Mouse (Mus musculus) G1E-ER4 (cell line): ENCODE data around the gene 1700021F07Rik. TPM values are rescaled to one million over a fixed set of nuclear protein-coding genes. Genes with fewer than 3 reads are reported as not detected.

ENCODE experiments used
- GATA1 ChIP-seq: IDR thresholded peaks from one replicate; pipeline ENCODE4 v1.8.0; 2012; ENCODE audit warnings: low read length, inconsistent platforms
- polyA plus RNA-seq: library from polyadenylated mRNA; stranded (reverse); fragments of >175 nt; gene quantifications from 2 replicates; pipeline ENCODE4 v1.2.3, GENCODE M21; 2012

The 1700021F07Rik gene
- not detected in 2 replicates for polyA plus RNA-seq

DNA sequence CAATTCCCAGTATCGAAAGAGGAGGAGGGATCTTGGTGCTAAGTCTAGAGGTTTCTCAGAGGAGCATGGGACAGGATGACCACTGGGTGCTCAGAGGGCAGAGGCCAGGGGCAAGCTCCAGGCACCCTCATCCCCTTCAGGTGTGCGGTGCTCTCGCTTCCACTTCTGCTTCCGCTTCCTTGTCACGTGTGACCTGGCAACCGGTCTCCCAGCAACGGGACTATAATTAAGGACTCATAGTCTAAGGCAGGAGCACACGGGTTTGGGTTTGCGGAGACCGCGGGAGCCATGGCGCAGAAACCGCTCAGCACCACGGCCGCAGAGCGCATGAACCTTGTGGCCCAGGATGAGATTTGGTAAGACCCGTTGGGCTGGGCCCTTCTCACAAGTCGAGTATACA is at the start of gene 1700021F07Rik:
TSS of gene 1700021F07Rik (plus strand) at position 211 of the 400 bp plus-strand sequence.
- no peak for TF ChIP-seq GATA1

DNA sequence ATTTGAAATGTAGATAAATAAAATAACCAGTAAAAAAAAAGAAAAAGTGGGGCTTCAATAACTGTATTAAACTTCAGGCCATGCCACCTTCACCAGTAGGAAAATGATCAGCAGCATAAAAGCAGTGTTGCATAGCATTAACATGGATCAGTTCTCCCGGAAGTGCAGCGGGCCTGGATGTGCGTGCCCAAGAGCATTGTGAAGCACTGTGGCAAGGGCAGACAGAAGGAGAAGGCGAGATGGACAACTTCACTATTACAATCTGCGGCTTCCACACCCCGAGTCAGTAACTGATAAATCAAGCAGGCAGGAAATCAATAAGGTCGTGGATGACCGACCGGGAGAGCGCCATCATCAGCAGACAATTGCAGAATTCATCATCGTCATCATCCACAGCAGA is 49.2 kb upstream of the 1700021F07Rik start:
- no peak for TF ChIP-seq GATA1

DNA sequence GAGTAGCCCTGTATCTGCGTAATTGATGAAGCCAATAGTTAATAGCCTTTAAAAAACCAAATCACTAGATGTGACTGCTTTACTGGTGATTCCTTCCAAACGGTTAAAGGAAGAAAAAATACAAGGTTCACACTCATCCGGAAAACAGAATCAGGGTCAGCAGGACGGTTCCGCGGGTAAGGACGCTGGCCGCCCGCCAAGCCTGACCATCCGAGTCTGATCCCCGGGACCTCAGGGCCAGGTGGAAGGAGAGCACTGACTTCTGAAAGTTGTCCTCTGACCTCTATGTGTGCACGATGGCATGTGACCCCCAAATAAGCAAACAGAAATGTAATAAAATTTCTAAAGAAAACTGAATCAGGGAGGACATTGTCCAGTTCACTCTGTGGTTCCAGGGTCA is 43.3 kb upstream of the 1700021F07Rik start:
- TF ChIP-seq GATA1: no peak

DNA sequence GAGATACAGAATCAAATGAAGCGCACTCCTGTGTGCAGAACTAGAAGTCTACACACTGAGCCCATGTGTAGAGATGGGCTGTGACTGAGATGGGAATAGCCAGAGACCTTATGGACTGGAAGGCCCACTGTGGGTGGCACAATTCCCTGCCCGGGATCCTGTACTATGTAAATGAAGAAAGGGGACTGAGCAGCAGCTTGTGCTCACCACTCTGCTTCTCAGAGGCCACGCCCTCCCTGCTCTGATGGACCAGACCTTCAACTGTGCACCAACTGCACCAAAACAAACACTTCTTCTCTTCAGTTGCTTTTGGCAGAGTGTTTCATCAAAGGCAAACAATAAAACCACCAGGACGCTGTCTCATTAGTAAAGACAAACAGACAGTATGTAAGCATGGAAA is 37.9 kb upstream of the 1700021F07Rik start:
- no peak for TF ChIP-seq GATA1

DNA sequence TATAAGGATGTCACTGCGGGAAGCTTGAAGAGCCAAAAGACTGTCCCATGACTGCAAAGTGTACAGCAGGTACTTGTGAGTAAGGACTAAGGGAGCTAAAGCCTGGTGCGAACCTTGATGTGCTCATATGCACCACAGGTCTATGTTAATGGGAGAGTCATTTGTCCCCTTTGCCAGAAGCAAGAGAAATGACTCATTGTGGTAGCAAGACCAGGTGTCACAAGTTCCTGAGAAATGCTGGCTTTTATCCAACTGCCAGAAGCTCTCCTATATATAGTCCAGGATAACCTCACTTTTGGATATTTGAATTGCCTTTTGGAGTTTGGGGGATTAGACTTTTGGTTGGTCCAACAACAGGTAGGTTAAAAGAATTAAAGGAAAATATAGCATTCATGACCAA is 22.8 kb upstream of the 1700021F07Rik start:
- no peak for TF ChIP-seq GATA1

DNA sequence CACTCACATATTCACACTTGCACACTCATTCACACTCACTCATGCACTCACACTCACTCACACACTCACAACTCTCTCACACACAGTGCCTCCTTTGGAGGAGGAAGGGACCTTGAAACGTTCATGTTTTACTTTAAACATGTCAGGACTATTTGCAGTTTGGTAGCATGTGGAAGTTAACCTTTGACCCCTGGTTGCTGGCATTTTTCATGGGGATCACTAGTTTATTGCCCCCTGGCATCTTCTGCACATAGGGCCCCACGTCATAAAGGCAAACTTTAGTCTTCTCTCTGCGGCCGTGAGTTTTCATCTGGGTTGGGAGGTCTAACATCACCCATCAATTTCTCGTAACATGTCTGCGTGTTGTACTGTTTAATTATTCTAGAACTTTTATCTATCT is 8.4 kb upstream of the 1700021F07Rik start:
- no peak for TF ChIP-seq GATA1

DNA sequence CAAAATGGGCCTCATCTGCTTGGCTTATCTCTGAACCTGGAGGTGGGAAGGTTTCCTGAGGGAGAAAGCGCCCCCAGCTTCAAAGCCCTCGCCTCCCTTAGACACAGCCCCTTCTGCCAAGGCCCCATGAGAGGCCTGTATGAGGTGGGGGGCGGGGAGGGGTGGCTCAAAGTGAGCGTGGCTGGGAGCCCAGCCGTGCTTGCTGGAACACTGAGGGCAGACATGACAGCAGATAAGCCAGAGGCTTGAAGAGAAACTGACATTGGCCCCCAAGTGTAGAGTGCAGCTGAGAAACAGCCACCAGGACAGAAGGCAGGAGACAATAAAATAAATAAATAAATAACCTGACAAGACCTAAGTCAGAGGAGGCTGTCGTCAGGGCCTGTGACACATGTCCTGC is 7.2 kb upstream of the 1700021F07Rik start:
- TF ChIP-seq GATA1: no peak

DNA sequence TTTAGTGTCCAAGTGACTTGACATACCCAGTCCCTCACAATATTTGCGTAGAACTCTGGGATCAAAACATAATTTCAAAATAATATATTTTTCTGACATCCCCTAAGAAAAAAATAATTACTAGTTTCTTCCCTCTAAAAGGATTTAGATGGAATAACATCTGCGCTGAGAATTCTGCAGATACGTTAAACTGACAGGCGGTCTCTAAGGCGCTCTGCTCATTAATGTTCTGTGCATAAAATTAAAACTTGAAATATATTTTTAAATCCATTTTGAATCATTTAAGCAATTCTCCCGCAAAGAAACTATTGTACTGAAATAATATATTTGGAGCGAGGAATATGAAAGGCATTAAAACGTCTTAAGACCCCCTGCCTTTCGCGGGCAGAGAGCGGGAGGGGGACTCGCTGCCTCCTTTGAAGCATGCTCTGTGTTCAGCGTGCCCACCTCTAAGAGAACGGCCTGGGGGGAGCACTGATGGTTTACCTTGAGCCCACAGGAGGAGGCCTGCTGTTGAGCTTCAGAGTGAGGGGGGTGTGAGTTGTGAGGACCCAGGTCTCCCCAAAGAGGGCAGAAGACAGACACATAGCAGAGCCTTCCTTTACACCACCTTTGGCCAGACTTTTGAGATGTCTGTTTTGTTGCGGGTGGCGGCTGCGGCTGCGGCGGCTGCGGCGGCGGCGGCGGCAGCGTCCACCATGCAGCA is 6.1 kb upstream of the 1700021F07Rik start:
- TF ChIP-seq GATA1: no peak

DNA sequence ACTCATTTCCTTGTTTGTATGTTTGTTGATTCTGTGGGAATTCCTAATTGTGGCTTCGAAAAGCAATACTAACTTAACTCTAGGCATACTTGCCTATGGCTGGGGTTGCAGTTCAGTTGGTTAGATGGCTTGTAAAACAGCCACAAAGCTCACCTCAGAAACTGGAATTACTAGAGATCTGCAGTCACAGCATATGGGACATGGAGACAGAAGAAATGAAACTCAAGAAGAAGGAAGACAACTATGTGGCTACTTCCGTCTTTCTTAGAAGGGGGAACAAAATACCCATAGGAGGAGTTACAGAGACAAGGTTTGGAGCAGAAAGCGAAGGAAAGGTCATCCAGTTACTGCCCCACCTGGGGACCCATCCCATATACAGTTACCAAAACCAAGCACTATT is 6.1 kb downstream of the 1700021F07Rik start:
- TF ChIP-seq GATA1: no peak

DNA sequence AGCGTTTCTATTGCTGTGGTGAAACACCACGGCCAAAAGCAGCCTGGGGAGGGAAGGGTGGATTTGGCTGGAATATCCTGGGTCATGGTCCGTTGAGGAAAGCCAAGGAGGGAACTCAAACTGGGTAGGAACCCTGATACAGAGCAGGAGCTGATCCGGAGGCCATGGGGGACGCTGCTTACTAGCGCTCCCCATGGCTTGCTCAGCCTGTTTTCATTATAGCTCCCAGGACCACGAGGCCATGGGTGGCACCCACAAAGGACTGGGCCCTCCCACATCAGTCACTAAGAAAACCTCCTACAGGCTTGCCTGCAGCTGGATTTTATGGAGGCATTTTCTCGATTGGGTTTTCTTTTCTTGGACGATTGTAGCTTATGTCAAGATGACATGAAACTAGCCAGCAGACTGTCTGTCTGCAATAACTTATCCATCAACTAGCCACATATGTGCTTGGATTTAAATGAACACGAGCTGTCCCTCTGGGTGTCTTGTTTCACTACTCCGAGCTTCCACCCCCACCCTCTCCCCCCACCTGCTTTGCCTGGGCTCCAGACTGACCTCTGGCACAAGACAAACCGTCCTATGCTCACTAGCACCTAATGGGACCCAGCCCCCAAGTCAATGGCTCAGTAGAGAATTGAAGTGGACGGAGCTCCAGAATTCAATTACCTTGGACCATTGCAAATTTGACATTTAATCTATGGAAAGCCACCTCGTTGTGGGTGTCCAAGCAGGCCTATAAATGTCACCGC is 10.5 kb downstream of the 1700021F07Rik start:
- TF ChIP-seq GATA1: no peak

DNA sequence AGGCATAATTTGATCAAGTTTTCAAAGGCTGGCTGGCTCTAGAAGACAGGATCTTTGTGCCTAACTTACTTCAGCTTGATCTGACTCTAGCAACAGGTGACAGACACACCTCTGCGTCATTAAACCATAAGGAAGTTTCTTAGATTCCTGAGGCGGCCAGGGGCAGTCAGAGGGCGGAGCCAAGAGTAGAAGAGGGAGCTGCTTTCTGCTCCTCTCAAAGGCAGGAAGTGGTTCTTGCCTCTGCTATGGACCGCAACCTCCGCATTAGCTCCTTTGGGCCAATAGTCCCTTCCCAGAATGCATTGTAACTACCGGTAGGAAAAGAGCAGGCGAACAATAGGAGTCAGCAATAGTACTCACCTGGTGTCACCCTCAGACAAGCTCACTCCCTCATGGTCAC is 12.2 kb downstream of the 1700021F07Rik start:
- TF ChIP-seq GATA1: no peak

DNA sequence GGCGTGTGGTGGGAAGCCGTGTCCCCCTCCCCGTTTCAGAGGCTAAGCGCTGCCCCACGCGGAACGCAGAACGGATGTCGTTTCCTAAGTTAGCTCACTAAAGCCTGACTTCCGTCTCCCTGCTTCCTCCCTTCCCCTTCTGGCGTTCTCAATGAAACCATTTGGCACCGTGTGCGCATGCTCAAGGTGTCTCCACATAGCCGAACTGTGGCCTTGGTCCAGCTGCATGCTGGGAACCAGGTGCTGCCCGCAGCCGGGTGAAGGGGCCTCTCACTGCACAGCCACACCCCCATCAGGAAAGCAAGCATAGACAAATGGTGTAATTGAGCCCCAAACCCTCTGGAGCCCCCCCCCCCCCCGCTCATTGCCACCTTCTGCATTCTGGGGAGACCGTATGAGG is 13.0 kb downstream of the 1700021F07Rik start:
- no peak for TF ChIP-seq GATA1

DNA sequence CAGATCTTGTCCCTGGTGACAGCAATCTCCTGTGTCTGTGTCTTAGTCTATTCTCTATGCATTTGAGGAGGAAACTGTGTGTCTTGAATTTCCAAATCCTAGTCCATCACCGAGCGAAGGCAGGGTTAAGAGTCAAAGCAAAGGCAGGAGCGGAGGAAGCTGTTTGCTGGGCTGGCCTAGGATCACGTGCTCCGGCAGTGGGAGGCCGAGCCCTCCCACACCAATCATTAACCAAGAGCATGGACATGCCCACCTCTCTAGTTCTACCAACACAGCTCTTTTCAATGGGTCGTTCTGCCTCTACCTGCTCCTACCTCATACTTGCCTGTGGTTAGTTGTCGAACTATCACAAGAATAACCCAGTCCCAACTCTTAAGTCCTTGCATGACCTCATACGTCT is 13.5 kb downstream of the 1700021F07Rik start:
- no peak for TF ChIP-seq GATA1

DNA sequence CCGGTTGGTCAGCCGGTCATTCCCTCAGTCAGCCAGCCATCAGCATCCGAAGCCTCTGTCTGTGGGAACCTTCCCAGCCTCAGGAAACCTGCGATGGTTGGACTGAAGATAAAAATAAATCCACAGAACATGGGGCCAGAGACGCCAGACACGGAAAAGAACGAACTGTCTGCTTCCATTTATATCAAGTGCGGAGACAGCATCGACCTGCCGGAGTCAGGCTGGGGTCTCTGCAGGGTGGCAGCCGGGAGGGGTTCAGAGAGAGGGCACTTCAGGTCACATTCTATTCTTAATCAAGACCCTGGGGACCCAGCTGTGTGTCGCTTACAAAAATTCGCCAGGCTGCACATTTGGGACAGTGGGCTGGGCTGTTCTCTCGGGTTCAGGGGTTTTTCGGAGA is 17.4 kb downstream of the 1700021F07Rik start:
- TF ChIP-seq GATA1: no peak

DNA sequence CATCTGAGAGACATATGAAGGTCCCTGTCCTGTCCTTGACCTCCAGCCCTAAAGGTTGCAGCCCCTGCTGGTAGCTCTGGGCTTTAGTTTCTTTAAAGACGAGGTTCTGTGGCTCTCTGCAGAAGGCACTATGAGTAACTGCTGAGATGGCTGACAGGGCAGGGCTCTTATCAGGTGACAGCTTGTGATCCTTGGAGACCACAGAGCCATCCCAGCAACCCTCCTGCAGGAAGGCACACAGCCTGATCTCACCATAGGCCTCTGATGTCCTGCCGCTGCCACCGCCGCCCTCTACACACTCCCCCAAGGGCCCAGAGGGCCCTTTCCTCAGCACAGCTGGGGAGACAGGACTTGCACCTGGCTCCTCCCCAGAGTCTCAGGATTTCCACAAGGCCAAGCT is 19.4 kb downstream of the 1700021F07Rik start:
- TF ChIP-seq GATA1: no peak

DNA sequence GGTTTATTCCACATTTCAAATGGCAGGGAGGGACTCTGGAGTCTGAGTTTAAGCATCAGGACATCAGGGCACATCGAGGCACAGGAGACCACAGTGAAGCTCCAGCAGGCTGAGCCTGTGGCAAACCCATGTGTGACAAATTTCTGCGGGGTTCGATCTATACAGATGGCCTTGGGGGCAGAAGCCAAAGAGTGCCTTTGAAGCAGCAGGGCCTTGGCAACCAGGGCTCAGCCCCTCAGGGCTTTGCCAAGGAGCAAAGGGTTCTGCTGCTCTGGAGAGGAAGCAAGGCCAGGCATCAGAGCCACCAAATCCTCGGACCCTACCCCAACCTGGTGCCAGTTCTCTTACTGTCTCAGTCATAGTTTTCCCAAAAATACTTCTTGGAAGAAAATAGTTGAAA is 20.3 kb downstream of the 1700021F07Rik start:
- no peak for TF ChIP-seq GATA1

DNA sequence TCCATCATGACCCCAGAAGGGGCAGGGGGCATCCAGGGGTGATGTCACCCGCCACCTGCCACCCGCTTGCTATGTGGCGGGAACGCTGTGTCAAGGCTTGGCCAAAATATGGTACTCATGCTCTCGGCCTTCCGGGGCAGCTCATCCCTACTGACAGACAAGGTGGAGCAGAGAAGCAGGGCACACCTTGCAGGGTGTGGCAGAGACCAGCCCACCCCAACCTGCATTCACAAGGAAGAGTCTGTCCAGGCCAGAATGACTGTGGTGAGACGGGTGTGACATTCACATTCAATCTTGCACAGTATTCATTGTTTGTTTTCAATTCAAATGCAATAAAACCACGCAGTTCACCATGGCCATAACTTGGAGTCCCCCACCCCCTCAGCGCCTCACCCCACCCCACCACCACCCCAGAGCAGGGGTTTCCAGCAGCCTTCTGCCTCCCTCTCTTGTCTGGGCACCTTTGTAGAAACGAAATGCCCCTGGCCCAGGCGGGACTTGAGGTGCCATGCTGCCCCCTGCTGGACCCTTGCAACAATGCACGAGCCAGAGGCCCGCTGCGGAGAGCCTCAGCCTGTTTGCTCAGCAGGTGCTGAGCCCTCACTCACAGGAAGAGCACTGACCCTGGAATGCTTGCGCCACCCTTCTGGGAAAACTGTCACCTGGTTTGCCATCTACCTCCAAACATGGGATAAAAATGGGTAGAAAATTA is 23.8 kb downstream of the 1700021F07Rik start:
- no peak for TF ChIP-seq GATA1

DNA sequence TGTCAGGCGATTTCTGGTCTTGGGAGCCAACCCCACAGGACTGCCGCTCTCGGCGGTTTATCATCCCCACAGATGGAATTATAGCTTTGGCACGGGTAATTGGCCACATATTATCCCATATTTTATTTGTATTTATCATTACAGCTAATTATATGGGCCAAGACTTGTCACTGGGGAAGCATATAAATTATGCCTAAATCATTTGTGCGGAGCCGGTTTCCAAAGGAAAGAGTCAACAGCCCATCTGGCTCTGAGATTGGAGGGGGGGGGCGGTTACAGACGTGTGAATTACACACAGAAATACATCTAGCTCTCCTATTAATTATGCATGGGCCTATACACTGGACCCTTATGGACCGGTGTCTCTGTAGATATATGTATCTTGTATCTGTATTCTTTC is 26.9 kb downstream of the 1700021F07Rik start:
- no peak for TF ChIP-seq GATA1
